Mouse (Mus musculus): ENCODE data around the gene Tnip2. TPM values are rescaled to one million over a fixed set of nuclear protein-coding genes. Genes with fewer than 3 reads are reported as not detected.

Tnip2 gene
- polyA plus RNA-seq (2016; fragmentation: Nextera tagmentation; extraction: Ambion mirVana) = 4.1 and 4.8 TPM in 2 replicates

GRCm38 (mm10) chr5:34513466-34514217, at the start of gene Tnip2:
TSS of gene Tnip2 (minus strand) at chr5:34513991.
- Histone ChIP-seq H3K27ac (replicated peaks) (peak within 1 kb of the TSS; percentile 65), H3K27me3 (replicated peaks; ENCODE audit: low read depth, poor library complexity, severe bottlenecking) (peaks cover 40% of the 10 kb centered on the region), H3K9me3 (no peaks in the 10 kb centered on the region), H3K36me3 (replicated peaks) (no peaks in the 10 kb centered on the region), H3K4me3 (peak within 1 kb of the TSS; percentile 77), H3K4me1 (peaks cover 17% of the 10 kb centered on the region)
- WGBS = under 1% methylated on average over 64 of the region's 64 CpGs
- DNase-seq (ENCODE audit: low spot score) = peak; percentile 95

DNA sequence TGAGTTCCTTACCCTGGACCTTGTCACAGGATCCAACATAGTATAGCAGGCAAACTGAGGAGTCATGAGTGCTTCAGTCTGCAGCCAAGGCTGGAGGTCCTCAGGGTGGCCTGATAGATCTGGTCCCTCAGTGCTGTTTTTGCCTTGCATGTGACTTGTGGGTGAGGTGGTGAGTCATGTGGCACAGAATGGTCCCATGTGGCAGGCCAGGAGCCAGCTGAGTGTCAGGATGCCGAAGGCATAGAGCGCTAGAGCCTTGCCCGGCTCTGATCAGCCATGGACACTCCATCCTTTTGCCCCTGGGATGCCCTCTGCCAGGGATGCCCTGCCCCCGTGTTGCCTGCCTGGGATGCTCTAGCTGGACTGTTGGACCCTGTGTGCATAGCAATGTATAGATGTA, 38.0 kb upstream of the Tnip2 start:
- H3K36me3 ChIP-seq (replicated peaks) = peaks cover 57% of the 10 kb centered on the region
- WGBS = 96% methylated on average over 4 of the region's 4 CpGs
- no peaks in the 10 kb centered on the region; the same call in 1 of the 2 replicates for H3K27me3 ChIP-seq (replicated peaks; ENCODE audit: low read depth, poor library complexity, severe bottlenecking)
- H3K4me1 ChIP-seq = peaks cover 21% of the 10 kb centered on the region
- H3K27ac ChIP-seq (replicated peaks) = no peak overlapping the region
- no peaks in the 10 kb centered on the region for H3K9me3 ChIP-seq
- no peak for DNase-seq (ENCODE audit: low spot score)
- H3K4me3 ChIP-seq = no peak overlapping the region

GRCm38 (mm10) chr5:34550251-34550650, 36.5 kb upstream of the Tnip2 start:
- H3K9me3 ChIP-seq = no peaks in the 10 kb centered on the region
- peak overlapping the region; percentile 96 for H3K27ac ChIP-seq (replicated peaks)
- H3K4me3 ChIP-seq = peak overlapping the region; percentile 92
- 26% methylated on average over 6 of the region's 6 CpGs for WGBS
- DNase-seq (ENCODE audit: low spot score) = no peak
- peaks cover 41% of the 10 kb centered on the region for H3K36me3 ChIP-seq (replicated peaks)
- H3K4me1 ChIP-seq = peaks cover 21% of the 10 kb centered on the region
- no peaks in the 10 kb centered on the region; the same call in 1 of the 2 replicates for H3K27me3 ChIP-seq (replicated peaks; ENCODE audit: low read depth, poor library complexity, severe bottlenecking)

- Histone ChIP-seq H3K27me3 (replicated peaks; ENCODE audit: low read depth, poor library complexity, severe bottlenecking) (no peaks in the 10 kb centered on the region; the same call in 1 of the 2 replicates), H3K9me3 (no peaks in the 10 kb centered on the region), H3K4me1 (peaks cover 21% of the 10 kb centered on the region), H3K4me3 (peak overlapping the region; percentile 92), H3K36me3 (replicated peaks) (peaks cover 35% of the 10 kb centered on the region), H3K27ac (replicated peaks) (peak overlapping the region; percentile 96)
- peak; percentile 85 for DNase-seq (ENCODE audit: low spot score)
- WGBS = under 1% methylated on average over 49 of the region's 49 CpGs
Observed at GRCm38 (mm10) chr5:34549483-34550221, 35.9 kb upstream of the Tnip2 start.

GRCm38 (mm10) chr5:34549135-34549482, 35.3 kb upstream of the Tnip2 start:
- Histone ChIP-seq H3K9me3 (no peaks in the 10 kb centered on the region), H3K36me3 (replicated peaks) (peaks cover 29% of the 10 kb centered on the region), H3K27me3 (replicated peaks; ENCODE audit: low read depth, poor library complexity, severe bottlenecking) (no peaks in the 10 kb centered on the region; the same call in 1 of the 2 replicates), H3K4me1 (peaks cover 21% of the 10 kb centered on the region), H3K27ac (replicated peaks) (peak overlapping the region; percentile 96), H3K4me3 (peak overlapping the region; percentile 92)
- WGBS = 25% methylated on average over 8 of the region's 8 CpGs
- DNase-seq (ENCODE audit: low spot score) = no peak

DNA sequence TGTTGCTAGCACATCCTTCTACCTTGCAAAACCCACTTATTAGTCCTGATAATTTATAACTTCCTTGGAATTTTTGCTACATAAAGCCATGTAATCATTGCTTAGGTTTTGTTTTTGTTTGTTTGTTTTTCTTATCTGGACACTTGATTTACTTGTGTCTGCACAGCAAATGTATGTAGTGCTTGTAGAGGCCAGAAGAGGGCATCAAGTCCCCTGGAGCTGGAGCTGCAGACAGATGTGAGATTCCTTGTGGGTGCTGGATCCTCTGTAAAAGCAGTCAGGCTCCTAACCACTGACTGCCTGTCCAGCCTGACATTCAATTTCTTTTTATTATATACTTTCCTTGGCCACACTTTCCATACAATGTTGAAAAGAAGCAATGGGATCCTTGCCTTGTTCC, 33.6 kb upstream of the Tnip2 start:
- DNase-seq (ENCODE audit: low spot score) = peak; percentile 30
- Histone ChIP-seq H3K9me3 (no peaks in the 10 kb centered on the region), H3K4me3 (no peak overlapping the region), H3K27ac (replicated peaks) (no peak overlapping the region), H3K4me1 (peaks cover 24% of the 10 kb centered on the region), H3K27me3 (replicated peaks; ENCODE audit: low read depth, poor library complexity, severe bottlenecking) (no peaks in the 10 kb centered on the region; the same call in 1 of the 2 replicates), H3K36me3 (replicated peaks) (peaks cover 15% of the 10 kb centered on the region)

GRCm38 (mm10) chr5:34543114-34543513, 29.3 kb upstream of the Tnip2 start:
- no peak overlapping the region for H3K27ac ChIP-seq (replicated peaks)
- H3K36me3 ChIP-seq (replicated peaks) = no peaks in the 10 kb centered on the region
- no peak for DNase-seq (ENCODE audit: low spot score)
- H3K4me1 ChIP-seq = 0 out of 2 replicates have a peak, but pooled peaks cover 4% of the 10 kb centered on the region
- 60% methylated on average over 4 of the region's 4 CpGs for WGBS
- H3K4me3 ChIP-seq = no peak overlapping the region
- H3K27me3 ChIP-seq (replicated peaks; ENCODE audit: low read depth, poor library complexity, severe bottlenecking) = no peaks in the 10 kb centered on the region
- no peaks in the 10 kb centered on the region for H3K9me3 ChIP-seq

DNA sequence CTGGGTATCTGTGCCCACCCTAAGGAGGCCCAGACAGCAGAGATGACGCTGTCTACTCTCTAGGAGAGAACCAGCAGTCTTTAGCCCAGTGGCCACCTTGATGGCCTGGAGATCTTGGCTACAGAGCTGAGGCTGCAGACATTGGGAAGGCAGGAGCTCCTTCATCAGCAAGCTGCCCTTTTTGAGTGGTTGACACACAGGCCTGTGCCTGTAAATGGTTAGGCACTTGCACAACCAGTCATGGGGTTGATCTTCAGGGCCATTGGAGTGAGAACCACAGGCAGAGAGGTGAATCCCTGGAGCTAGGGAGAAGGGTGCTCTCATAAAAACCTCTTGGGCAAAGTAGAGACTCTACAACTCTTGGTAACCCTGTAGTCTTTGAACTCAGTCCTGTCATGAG, 28.4 kb upstream of the Tnip2 start:
- H3K27ac ChIP-seq (replicated peaks) = no peak overlapping the region
- H3K4me1 ChIP-seq = 0 out of 2 replicates have a peak, but pooled peaks cover 4% of the 10 kb centered on the region
- no peaks in the 10 kb centered on the region for H3K27me3 ChIP-seq (replicated peaks; ENCODE audit: low read depth, poor library complexity, severe bottlenecking)
- no peaks in the 10 kb centered on the region for H3K36me3 ChIP-seq (replicated peaks)
- WGBS = 74% methylated on average over 1 of the region's 1 CpGs
- no peak for DNase-seq (ENCODE audit: low spot score)
- no peak overlapping the region for H3K4me3 ChIP-seq
- no peaks in the 10 kb centered on the region for H3K9me3 ChIP-seq

- H3K9me3 ChIP-seq = no peaks in the 10 kb centered on the region
- 85% methylated on average over 2 of the region's 2 CpGs for WGBS
- no peaks in the 10 kb centered on the region for H3K27me3 ChIP-seq (replicated peaks; ENCODE audit: low read depth, poor library complexity, severe bottlenecking)
- H3K4me1 ChIP-seq = 0 out of 2 replicates have a peak, but pooled peaks cover 4% of the 10 kb centered on the region
- no peak overlapping the region for H3K27ac ChIP-seq (replicated peaks)
- no peak overlapping the region for H3K4me3 ChIP-seq
- H3K36me3 ChIP-seq (replicated peaks) = no peaks in the 10 kb centered on the region
- DNase-seq (ENCODE audit: low spot score) = no peak
Observed at GRCm38 (mm10) chr5:34539121-34539520, 25.3 kb upstream of the Tnip2 start.

GRCm38 (mm10) chr5:34538527-34538926, 24.7 kb upstream of the Tnip2 start:
- DNase-seq (ENCODE audit: low spot score) = peak; percentile 35
- H3K4me1 ChIP-seq = 0 out of 2 replicates have a peak, but pooled peaks cover 4% of the 10 kb centered on the region
- no peaks in the 10 kb centered on the region for H3K36me3 ChIP-seq (replicated peaks)
- H3K27me3 ChIP-seq (replicated peaks; ENCODE audit: low read depth, poor library complexity, severe bottlenecking) = no peaks in the 10 kb centered on the region
- WGBS = 37% methylated on average over 5 of the region's 5 CpGs
- no peak overlapping the region for H3K27ac ChIP-seq (replicated peaks)
- H3K9me3 ChIP-seq = no peaks in the 10 kb centered on the region
- H3K4me3 ChIP-seq = no peak overlapping the region

DNA sequence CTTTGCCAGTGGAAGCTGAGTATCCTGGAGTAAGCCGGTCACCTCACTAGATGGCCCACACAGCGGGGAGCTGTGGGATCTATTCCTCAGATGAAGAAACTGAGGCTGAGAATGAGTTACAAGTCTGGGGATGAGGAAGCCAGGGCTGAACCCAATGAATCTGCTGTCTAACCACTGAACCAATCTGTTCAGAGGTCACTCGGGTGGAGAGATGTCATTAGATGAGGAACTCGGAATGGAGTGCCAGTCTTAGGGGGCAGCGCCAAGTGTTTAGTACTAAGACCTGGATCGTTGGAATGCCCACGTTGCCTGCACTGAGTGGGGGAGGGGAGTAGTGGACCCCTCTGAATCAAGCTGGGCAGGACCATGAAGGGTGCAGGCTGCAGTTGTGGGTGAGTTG, 24.3 kb upstream of the Tnip2 start:
- 78% methylated on average over 7 of the region's 7 CpGs for WGBS
- H3K4me1 ChIP-seq = 0 out of 2 replicates have a peak, but pooled peaks cover 1% of the 10 kb centered on the region
- H3K27me3 ChIP-seq (replicated peaks; ENCODE audit: low read depth, poor library complexity, severe bottlenecking) = no peaks in the 10 kb centered on the region
- no peak overlapping the region for H3K27ac ChIP-seq (replicated peaks)
- H3K36me3 ChIP-seq (replicated peaks) = no peaks in the 10 kb centered on the region
- no peak for DNase-seq (ENCODE audit: low spot score)
- no peak overlapping the region for H3K4me3 ChIP-seq
- no peaks in the 10 kb centered on the region for H3K9me3 ChIP-seq

DNA sequence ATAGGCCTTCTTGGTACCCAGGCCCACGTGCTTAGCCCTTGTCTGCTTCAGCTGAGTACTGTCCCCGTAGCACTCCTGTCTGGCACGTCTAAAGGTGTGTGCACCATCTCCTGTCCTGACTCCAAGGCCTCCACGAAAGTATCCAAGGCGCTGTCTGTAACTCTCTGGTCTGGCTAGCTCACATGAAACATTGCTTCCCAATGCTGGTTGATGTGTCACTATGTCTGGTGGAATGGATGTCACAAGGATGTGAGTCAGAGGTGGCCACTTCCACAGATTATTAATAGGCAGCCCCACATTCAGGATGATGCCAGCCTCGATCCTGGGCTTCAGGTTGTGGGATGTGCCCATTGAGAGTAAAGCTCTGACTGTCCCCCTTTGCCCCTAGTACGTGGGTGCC, 22.0 kb upstream of the Tnip2 start:
- Histone ChIP-seq H3K9me3 (no peaks in the 10 kb centered on the region), H3K36me3 (replicated peaks) (no peaks in the 10 kb centered on the region), H3K4me1 (no peaks in the 10 kb centered on the region; the same call in 1 of the 2 replicates), H3K27ac (replicated peaks) (no peak overlapping the region), H3K27me3 (replicated peaks; ENCODE audit: low read depth, poor library complexity, severe bottlenecking) (no peaks in the 10 kb centered on the region), H3K4me3 (no peak overlapping the region)
- WGBS = 86% methylated on average over 7 of the region's 7 CpGs
- no peak for DNase-seq (ENCODE audit: low spot score)

Data from embryonic facial prominence, embryonic 10.5 days (tissue).